Mouse (Mus musculus) MEL (cell line): ENCODE data around the gene Phf12.

ENCODE experiments used
- CTCF ChIP-seq, 3 experiments: IDR thresholded peaks in 2 of 3; conservative IDR thresholded peaks in 1 of 3; 2 replicates each; pipeline ENCODE4 v1.5.1; 2011 to 2012; ENCODE audit warnings: low read length in 3 of 3, low read depth in 2 of 3, mild to moderate bottlenecking in 2 of 3, improper control_type of control experiment in 1 of 3, inconsistent platforms in 1 of 3, mixed read lengths in 1 of 3, moderate library complexity in 1 of 3; ENCODE audit not compliant: control insufficient read depth in 1 of 3, insufficient read depth in 1 of 3, poor library complexity in 1 of 3, severe bottlenecking in 1 of 3
- MXI1 ChIP-seq: IDR thresholded peaks from 2 replicates; pipeline ENCODE4 v1.6.1; 2011; ENCODE audit warnings: mild to moderate bottlenecking, low read depth, low read length, improper control_type of control experiment
- POLR2AphosphoS5 ChIP-seq: IDR thresholded peaks from 2 replicates; pipeline ENCODE4 v1.6.1; 2012; ENCODE audit warnings: low read depth, borderline replicate concordance, mild to moderate bottlenecking, inconsistent platforms, low read length, moderate library complexity, mixed read lengths
- USF1 ChIP-seq: IDR thresholded peaks from 2 replicates; pipeline ENCODE4 v1.6.1; 2014; ENCODE audit warnings: low read depth, mild to moderate bottlenecking, inconsistent platforms, low read length, improper control_type of control experiment, moderate library complexity

- TF ChIP-seq MXI1 (no peak), CTCF (IDR thresholded peaks at IDR 0.05 in 2 of 3, conservative IDR thresholded peaks at IDR 0.05 in 1 of 3; ENCODE audit: control insufficient read depth in 1 of 3, insufficient read depth in 1 of 3, low read depth in 2 of 3, low read length in 3 of 3, poor library complexity in 1 of 3, severe bottlenecking in 1 of 3) (no peak), POLR2AphosphoS5 (no peak), USF1 (no peak)
These were observed 48.8 kb downstream of the Phf12 start for GRCm38 (mm10) chr11:78031389-78031788.
